Mouse (Mus musculus): ENCODE measurements at regions not wholly inside any gene's neighbourhood (a gene's known extent, or its start where the extent isn't known, plus 50 kb on each side); places are given as distances from the start of the nearest gene placed in this dataset.
A peak's percentile ranks its signal among the peaks of the same experiment; 100 is the strongest.

DNA sequence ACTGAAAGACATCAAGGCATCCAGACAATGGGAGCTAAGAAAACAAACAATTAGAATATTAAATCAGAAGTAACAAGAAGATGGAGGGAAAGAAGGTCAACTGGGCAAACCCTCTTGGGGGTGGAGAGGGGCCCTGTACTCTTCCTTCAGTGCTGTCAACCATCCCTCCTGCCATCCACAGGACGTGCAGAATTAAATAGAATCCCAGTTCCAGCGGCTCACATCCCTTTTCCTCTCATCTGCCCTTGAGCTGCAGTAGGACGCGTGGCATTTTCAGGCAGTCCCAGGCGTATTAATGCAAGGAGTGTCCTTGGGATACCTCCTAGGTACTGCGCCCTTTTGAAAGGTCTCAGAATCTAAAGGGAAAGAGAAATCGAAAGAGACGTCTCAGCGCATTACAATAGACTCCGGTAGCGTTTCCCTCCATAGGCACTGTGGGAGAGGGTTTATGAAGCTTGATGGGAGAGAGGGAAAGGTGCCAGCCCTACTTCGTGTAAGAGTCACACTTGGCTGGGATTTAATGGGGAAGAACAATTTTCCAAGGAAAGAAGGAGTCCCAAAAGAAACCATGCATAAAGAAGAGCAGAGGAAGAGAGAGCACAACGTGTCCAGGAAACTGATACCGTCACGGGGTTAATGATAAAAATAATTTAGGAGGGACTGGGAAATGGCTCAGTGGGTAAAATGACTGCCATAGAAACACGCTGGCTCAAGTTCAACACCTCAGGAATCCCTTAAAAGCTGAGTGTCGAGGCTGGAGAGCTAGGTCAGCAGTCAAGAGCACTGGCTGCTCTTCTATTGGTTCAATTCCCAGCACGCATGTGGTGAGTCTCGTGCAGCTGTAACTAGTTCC lies 85.7 kb upstream of the Plekha5 start:
- H3K4me3 ChIP-seq (replicated peaks; ENCODE audit: low read depth, low read length): peak overlapping the region; percentile 25
- H3K9me3 ChIP-seq (replicated peaks; ENCODE audit: low read length): no peaks in the 10 kb centered on the region
- H3K27me3 ChIP-seq (ENCODE audit: insufficient read depth, low read length): no peaks in the 10 kb centered on the region
- peak overlapping the region; percentile 77 for H3K27ac ChIP-seq
- ATAC-seq (replicated peaks; ENCODE audit: low FRiP score, low read depth) (peak; percentile 63), DNase-seq (ENCODE audit: low spot score) (peak; percentile 84)
- no peak for TF ChIP-seq CTCF (IDR thresholded peaks at IDR 0.05; ENCODE audit: low read depth)
- peak overlapping the region; percentile 32; the same call in 1 of the 2 replicates for H3K9ac ChIP-seq (ENCODE audit: low read depth, low read length)
- H3K4me1 ChIP-seq (replicated peaks; ENCODE audit: insufficient read depth, low read length): peaks cover 30% of the 10 kb centered on the region
- H3K4me2 ChIP-seq (ENCODE audit: low read length): peak overlapping the region; percentile 49
- 29% methylated on average over 19 of the region's 19 CpGs for WGBS
- no peaks in the 10 kb centered on the region for H3K36me3 ChIP-seq (ENCODE audit: insufficient read depth, low read length)

DNA sequence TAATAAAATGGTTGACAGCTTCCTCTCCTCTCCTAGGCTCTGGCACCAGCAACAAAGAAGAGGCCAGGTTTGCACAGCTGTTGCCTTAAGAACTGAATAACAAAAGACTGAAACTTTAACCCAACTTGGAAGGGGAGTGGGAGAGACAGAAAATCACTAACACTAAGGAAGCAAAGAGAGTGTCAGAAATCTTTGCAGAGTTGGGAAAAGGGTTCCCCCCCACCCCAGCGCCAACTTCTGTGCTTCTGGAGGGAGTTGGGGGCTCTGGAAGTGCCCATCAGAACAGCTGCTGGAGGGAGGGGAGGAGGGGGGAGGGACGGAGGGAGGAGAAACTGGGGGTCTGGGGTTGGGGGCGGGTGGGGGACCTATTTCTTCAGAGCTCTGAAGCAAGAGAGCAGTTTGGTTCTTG lies 86.8 kb upstream of the Plekha5 start:
- Histone ChIP-seq H3K27ac (peak overlapping the region; percentile 77), H3K27me3 (ENCODE audit: insufficient read depth, low read length) (no peaks in the 10 kb centered on the region), H3K4me2 (ENCODE audit: low read length) (peak overlapping the region; percentile 49), H3K9ac (ENCODE audit: low read depth, low read length) (no peak overlapping the region), H3K4me1 (replicated peaks; ENCODE audit: insufficient read depth, low read length) (peaks cover 30% of the 10 kb centered on the region), H3K9me3 (replicated peaks; ENCODE audit: low read length) (no peaks in the 10 kb centered on the region), H3K4me3 (replicated peaks; ENCODE audit: low read depth, low read length) (no peak overlapping the region), H3K36me3 (ENCODE audit: insufficient read depth, low read length) (no peaks in the 10 kb centered on the region)
- DNase-seq (ENCODE audit: low spot score) (peak; percentile 90), ATAC-seq (replicated peaks; ENCODE audit: low FRiP score, low read depth) (0 out of 2 replicates have a peak, but pooled peaks have one; percentile 12)
- TF ChIP-seq CTCF (IDR thresholded peaks at IDR 0.05; ENCODE audit: low read depth): no peak
- 11% methylated on average over 3 of the region's 3 CpGs for WGBS

DNA sequence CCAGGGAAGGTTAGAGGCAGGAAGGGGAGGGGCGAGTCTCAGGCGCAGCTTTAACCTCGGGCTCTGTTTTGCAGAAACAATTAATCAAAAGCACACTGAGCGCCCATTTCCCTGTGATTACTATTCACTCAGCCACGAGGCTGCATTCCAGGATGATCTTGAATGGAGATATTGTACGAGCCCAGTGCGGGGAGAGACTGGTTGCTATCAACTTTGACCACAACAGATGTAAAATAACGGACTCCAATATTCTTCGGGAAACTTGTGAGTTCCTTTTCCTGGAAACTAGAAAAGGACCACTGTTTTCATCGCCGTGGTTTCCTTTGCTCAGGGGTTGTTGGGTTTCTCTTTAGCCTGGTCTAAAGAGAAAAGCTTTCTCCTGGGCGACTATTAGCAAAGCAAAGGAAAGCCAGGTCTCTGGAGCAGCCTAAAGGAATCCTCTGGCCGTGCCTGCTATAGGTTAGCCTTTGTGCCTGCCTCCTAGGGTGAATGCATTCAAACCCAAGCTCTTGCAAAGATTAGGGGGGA lies 87.4 kb upstream of the Plekha5 start:
- TF ChIP-seq CTCF (IDR thresholded peaks at IDR 0.05; ENCODE audit: low read depth): no peak

DNA sequence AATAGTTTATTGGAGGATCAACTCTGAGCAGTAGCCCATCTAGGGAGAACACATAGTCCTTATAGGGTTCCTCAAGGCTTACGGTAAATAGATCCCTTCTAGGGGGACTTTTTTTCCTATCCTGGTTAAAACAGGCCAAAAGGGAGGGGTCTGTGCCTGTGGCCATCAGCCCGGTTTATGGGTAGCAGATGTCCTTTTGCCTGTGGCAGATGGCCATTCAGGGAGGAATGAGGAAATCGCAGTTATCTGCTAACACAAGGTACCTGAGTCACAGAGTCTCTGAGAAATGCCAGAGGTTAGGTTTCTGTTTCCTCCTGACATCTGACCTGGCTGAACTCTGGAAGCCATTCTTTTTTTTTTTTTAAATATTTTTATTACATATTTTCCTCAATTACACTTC lies 90.5 kb upstream of the Plekha5 start:
- H3K27ac ChIP-seq: no peak overlapping the region
- DNase-seq (ENCODE audit: low spot score) (no peak), ATAC-seq (replicated peaks; ENCODE audit: low FRiP score, low read depth) (no peak)
- TF ChIP-seq CTCF (IDR thresholded peaks at IDR 0.05; ENCODE audit: low read depth): no peak
- H3K36me3 ChIP-seq (ENCODE audit: insufficient read depth, low read length): no peaks in the 10 kb centered on the region
- no peak overlapping the region for H3K4me3 ChIP-seq (replicated peaks; ENCODE audit: low read depth, low read length)
- WGBS: 66% methylated on average over 3 of the region's 3 CpGs
- H3K4me1 ChIP-seq (replicated peaks; ENCODE audit: insufficient read depth, low read length): peaks cover 20% of the 10 kb centered on the region
- H3K27me3 ChIP-seq (ENCODE audit: insufficient read depth, low read length): no peaks in the 10 kb centered on the region
- H3K9ac ChIP-seq (ENCODE audit: low read depth, low read length): no peak overlapping the region
- H3K9me3 ChIP-seq (replicated peaks; ENCODE audit: low read length): no peaks in the 10 kb centered on the region
- no peak overlapping the region for H3K4me2 ChIP-seq (ENCODE audit: low read length)

More for the DNA sequence above, 87.4 kb upstream of the Plekha5 start:
- WGBS: 2% methylated on average over 13 of the region's 13 CpGs
- Histone ChIP-seq H3K9ac (ENCODE audit: low read depth, low read length) (no peak overlapping the region), H3K4me1 (replicated peaks; ENCODE audit: insufficient read depth, low read length) (peaks cover 26% of the 10 kb centered on the region), H3K27me3 (ENCODE audit: insufficient read depth, low read length) (no peaks in the 10 kb centered on the region), H3K36me3 (ENCODE audit: insufficient read depth, low read length) (no peaks in the 10 kb centered on the region), H3K27ac (peak overlapping the region; percentile 77), H3K4me2 (ENCODE audit: low read length) (peak overlapping the region; percentile 35), H3K9me3 (replicated peaks; ENCODE audit: low read length) (no peaks in the 10 kb centered on the region), H3K4me3 (replicated peaks; ENCODE audit: low read depth, low read length) (no peak overlapping the region)
- DNase-seq (ENCODE audit: low spot score): peak; percentile 75
- no peak for ATAC-seq (replicated peaks; ENCODE audit: low FRiP score, low read depth)

DNA sequence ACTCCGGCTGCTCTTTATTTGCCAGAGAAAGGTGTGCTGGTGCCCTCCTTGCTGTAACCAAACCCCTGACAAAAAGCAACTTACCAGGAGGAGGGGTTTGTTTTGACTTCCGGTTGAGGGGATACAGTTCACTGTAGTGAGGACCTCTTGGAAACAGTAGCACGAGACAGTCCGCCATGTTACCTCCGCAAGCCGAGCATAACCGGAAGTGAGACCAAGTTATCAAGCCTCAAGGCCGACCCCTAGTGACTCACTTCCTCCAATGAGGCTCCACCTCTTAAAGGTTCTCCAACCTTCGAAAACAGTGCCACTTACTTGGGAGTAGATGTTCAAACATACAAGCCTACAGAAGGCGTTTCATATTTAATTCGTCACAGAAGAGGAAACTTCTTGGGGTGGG lies 115.2 kb upstream of the Plekha5 start:
- no peaks in the 10 kb centered on the region for H3K27me3 ChIP-seq (ENCODE audit: insufficient read depth, low read length)
- H3K36me3 ChIP-seq (ENCODE audit: insufficient read depth, low read length): no peaks in the 10 kb centered on the region
- no peak overlapping the region for H3K9ac ChIP-seq (ENCODE audit: low read depth, low read length)
- no peaks in the 10 kb centered on the region for H3K4me1 ChIP-seq (replicated peaks; ENCODE audit: insufficient read depth, low read length)
- H3K9me3 ChIP-seq (replicated peaks; ENCODE audit: low read length): no peaks in the 10 kb centered on the region
- no peak overlapping the region for H3K27ac ChIP-seq
- H3K4me3 ChIP-seq (replicated peaks; ENCODE audit: low read depth, low read length): no peak overlapping the region
- 89% methylated on average over 11 of the region's 11 CpGs for WGBS
- no peak overlapping the region for H3K4me2 ChIP-seq (ENCODE audit: low read length)
- TF ChIP-seq CTCF (IDR thresholded peaks at IDR 0.05; ENCODE audit: low read depth): no peak
- DNase-seq (ENCODE audit: low spot score) (no peak), ATAC-seq (replicated peaks; ENCODE audit: low FRiP score, low read depth) (no peak)

DNA sequence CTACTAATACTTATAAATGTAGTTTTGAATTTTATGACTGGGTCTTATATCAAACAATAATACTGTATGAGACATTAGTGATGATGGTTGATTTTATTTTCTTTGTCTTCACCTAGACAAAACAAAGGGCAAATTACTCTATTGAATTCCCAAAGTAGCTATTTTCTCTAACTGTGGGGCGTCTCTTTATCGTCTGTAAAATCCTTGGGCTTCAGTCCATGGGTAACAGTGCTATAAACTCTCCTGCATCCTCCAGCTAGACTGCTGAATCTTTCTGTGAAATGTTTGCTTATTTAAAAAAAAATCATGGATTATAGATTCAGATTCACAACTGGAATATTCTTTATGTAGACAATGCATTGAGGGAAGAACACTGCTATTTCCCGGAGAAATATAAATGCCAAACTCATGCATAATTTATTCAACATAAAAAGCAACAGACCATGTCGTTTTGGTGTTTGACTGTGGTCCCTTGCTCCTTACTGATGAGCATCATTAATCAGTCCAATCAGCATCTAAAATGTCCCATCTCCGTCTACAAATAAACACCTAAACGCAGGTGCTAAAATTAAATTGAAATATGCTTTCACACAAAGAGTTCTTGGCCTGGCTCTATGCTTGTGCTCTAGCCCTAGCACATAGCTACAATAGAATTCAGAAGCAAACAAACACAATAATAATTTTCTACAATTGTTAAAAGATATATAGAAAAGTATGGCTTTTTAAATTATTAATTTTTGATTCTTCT lies 116.9 kb upstream of the Plekha5 start:
- Histone ChIP-seq H3K27me3 (ENCODE audit: insufficient read depth, low read length) (no peaks in the 10 kb centered on the region), H3K4me1 (replicated peaks; ENCODE audit: insufficient read depth, low read length) (no peaks in the 10 kb centered on the region), H3K4me3 (replicated peaks; ENCODE audit: low read depth, low read length) (no peak overlapping the region), H3K9me3 (replicated peaks; ENCODE audit: low read length) (no peaks in the 10 kb centered on the region), H3K9ac (ENCODE audit: low read depth, low read length) (no peak overlapping the region), H3K27ac (no peak overlapping the region), H3K4me2 (ENCODE audit: low read length) (no peak overlapping the region), H3K36me3 (ENCODE audit: insufficient read depth, low read length) (no peaks in the 10 kb centered on the region)
- no peak for TF ChIP-seq CTCF (IDR thresholded peaks at IDR 0.05; ENCODE audit: low read depth)
- ATAC-seq (replicated peaks; ENCODE audit: low FRiP score, low read depth) (no peak), DNase-seq (ENCODE audit: low spot score) (no peak)
- 44% methylated on average over 6 of the region's 6 CpGs for WGBS

Measured in kidney, postnatal 0 days (tissue).